Mouse (Mus musculus): ENCODE results near the gene Mad1l1. TPM values are rescaled to one million over a fixed set of nuclear protein-coding genes. Genes with fewer than 3 reads are reported as not detected.

The Mad1l1 gene
- total RNA-seq, 2 experiments from 2014 or later: 11.0 to 15.2 TPM

GRCm38 (mm10) chr5:140262401-140262800 lies 59.0 kb downstream of the Mad1l1 start:
- DNase-seq: no peak

- DNase-seq: no peak
These were observed 60.0 kb downstream of the Mad1l1 start for GRCm38 (mm10) chr5:140261313-140261712.

GRCm38 (mm10) chr5:140258633-140259032 lies 62.7 kb downstream of the Mad1l1 start:
- no peak for DNase-seq

GRCm38 (mm10) chr5:140258035-140258434 lies 63.3 kb downstream of the Mad1l1 start:
- no peak for DNase-seq

- no peak for DNase-seq
These were observed 63.9 kb downstream of the Mad1l1 start for GRCm38 (mm10) chr5:140257439-140257838.

- no peak for DNase-seq
These were observed 64.7 kb downstream of the Mad1l1 start for GRCm38 (mm10) chr5:140256685-140257084.

GRCm38 (mm10) chr5:140255265-140255664 lies 66.1 kb downstream of the Mad1l1 start:
- no peak for DNase-seq

- DNase-seq: no peak
These were observed 66.7 kb downstream of the Mad1l1 start for GRCm38 (mm10) chr5:140254656-140255055.

GRCm38 (mm10) chr5:140251989-140252388 lies 69.4 kb downstream of the Mad1l1 start:
- no peak for DNase-seq

- no peak for DNase-seq
These were observed 71.0 kb downstream of the Mad1l1 start for GRCm38 (mm10) chr5:140250370-140250769.

- no peak for DNase-seq
These were observed 71.8 kb downstream of the Mad1l1 start for GRCm38 (mm10) chr5:140249359-140250062.

- DNase-seq: no peak
These were observed 73.3 kb downstream of the Mad1l1 start for GRCm38 (mm10) chr5:140248101-140248500.

- DNase-seq: no peak
These were observed 81.1 kb downstream of the Mad1l1 start for GRCm38 (mm10) chr5:140240235-140240634.

- DNase-seq: no peak
These were observed 82.5 kb downstream of the Mad1l1 start for GRCm38 (mm10) chr5:140238880-140239279.

- DNase-seq: no peak
These were observed 90.5 kb downstream of the Mad1l1 start for GRCm38 (mm10) chr5:140230818-140231217.

GRCm38 (mm10) chr5:140228306-140228705 lies 93.0 kb downstream of the Mad1l1 start:
- DNase-seq: no peak

GRCm38 (mm10) chr5:140226871-140227270 lies 94.5 kb downstream of the Mad1l1 start:
- DNase-seq: no peak

GRCm38 (mm10) chr5:140225881-140226280 lies 95.5 kb downstream of the Mad1l1 start:
- DNase-seq: no peak

GRCm38 (mm10) chr5:140225103-140225502 lies 96.2 kb downstream of the Mad1l1 start:
- DNase-seq: no peak

GRCm38 (mm10) chr5:140223070-140224053 lies 98.0 kb downstream of the Mad1l1 start:
- no peak for DNase-seq

GRCm38 (mm10) chr5:140221016-140221650 lies 100.2 kb downstream of the Mad1l1 start:
- DNase-seq: peak; percentile 47

- no peak for DNase-seq
These were observed 102.1 kb downstream of the Mad1l1 start for GRCm38 (mm10) chr5:140219252-140219651.

GRCm38 (mm10) chr5:140217900-140218299 lies 103.5 kb downstream of the Mad1l1 start:
- DNase-seq: peak; percentile 36
